Mouse (Mus musculus) heart, embryonic 13.5 days (tissue): ENCODE data around the gene Tek. TPM values are rescaled to one million over a fixed set of nuclear protein-coding genes. Genes with fewer than 3 reads are reported as not detected.
"Not testable (repeated sequence)": the region's sequence is repeated elsewhere in the genome, so short reads cannot be mapped to it uniquely, and the experiment has no call there.

Source experiments
- ATAC-seq: fragments of 200-750 bp; cut with Nextera tagmentation; 2 replicates; pipeline ENCODE4 v1.8.0; 2017; ENCODE audit warnings: moderate TSS enrichment; ENCODE audit not compliant: insufficient number of reproducible peaks, low FRiP score, low TSS enrichment; ENCODE audit errors: extremely low read depth
- H3K27ac ChIP-seq: fragments of 300-500 bp; sonication (generic); replicated peaks from 2 replicates; pipeline ENCODE4 v1.5.1; 2015; ENCODE audit warnings: moderate library complexity, mild to moderate bottlenecking, inconsistent platforms
- H3K27me3 ChIP-seq: fragments of 300-500 bp; sonication (generic); replicated peaks from 2 replicates; pipeline ENCODE4 v1.6.1; 2015; ENCODE audit warnings: mild to moderate bottlenecking, inconsistent platforms
- H3K36me3 ChIP-seq: fragments of 300-500 bp; sonication (generic); 2 replicates; pipeline ENCODE4 v1.6.1; 2015; ENCODE audit warnings: mild to moderate bottlenecking, inconsistent platforms
- H3K4me1 ChIP-seq: fragments of 300-500 bp; sonication (generic); 2 replicates; pipeline ENCODE4 v1.6.1; 2015; ENCODE audit warnings: inconsistent platforms
- H3K4me2 ChIP-seq: fragments of 300-500 bp; sonication (generic); 2 replicates; pipeline ENCODE4 v1.6.1; 2015; ENCODE audit warnings: inconsistent platforms, mild to moderate bottlenecking, moderate library complexity
- H3K4me3 ChIP-seq: fragments of 300-500 bp; sonication (generic); 2 replicates; pipeline ENCODE4 v1.5.1; 2015; ENCODE audit warnings: moderate library complexity, mild to moderate bottlenecking, inconsistent platforms
- H3K9ac ChIP-seq: fragments of 300-500 bp; sonication (generic); 2 replicates; pipeline ENCODE4 v1.6.1; 2015; ENCODE audit warnings: inconsistent platforms, mild to moderate bottlenecking, moderate library complexity
- H3K9me3 ChIP-seq: fragments of 300-500 bp; sonication (generic); 2 replicates; pipeline ENCODE4 v1.6.1; 2016; ENCODE audit warnings: inconsistent platforms
- WGBS: fragments of 180-500 bp; shearing (Covaris S2); methylation state at CpG from one replicate; pipeline ENCODE4 v1.1.7; 2015; ENCODE audit warnings: mixed read lengths; 5-methylcytosine and 5-hydroxymethylcytosine counted together
- polyA plus RNA-seq: library from polyadenylated mRNA; unstranded; fragments of >200 nt; fragmentation: Nextera tagmentation; extraction: Ambion mirVana; gene quantifications from 2 replicates; pipeline ENCODE4 v1.2.1, GENCODE M21; 2015

Tek gene
- polyA plus RNA-seq, result 44.6 and 49.0 TPM in 2 replicates

DNA sequence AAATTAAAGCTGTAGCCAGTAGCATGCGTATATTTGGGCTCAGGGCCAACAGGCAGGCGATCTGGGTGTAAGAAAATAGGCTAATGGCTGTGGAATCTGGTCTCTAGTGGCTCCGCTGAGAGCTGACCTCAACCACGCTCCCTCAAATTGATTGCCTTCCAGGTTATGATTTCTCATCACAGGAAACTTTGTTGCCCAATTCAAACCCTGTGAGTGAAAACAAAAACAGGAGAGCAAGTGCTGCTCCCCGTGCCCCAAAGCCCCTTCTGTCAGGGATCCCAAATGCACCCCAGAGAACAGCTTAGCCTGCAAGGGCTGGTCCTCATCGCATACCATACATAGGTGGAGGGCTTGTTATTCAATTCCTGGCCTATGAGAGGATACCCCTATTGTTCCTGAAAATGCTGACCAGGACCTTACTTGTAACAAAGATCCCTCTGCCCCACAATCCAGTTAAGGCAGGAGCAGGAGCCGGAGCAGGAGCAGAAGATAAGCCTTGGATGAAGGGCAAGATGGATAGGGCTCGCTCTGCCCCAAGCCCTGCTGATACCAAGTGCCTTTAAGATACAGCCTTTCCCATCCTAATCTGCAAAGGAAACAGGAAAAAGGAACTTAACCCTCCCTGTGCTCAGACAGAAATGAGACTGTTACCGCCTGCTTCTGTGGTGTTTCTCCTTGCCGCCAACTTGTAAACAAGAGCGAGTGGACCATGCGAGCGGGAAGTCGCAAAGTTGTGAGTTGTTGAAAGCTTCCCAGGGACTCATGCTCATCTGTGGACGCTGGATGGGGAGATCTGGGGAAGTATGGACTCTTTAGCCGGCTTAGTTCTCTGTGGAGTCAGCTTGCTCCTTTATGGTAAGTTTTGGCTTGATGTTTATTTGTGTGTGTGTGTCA lies at the start of gene Tek:
Tek (plus strand) TSS at position 452 of the 894 bp plus-strand sequence.
- Histone ChIP-seq H3K4me1 (peaks cover 21% of the 10 kb centered on the region), H3K4me2 (peak within 1 kb of the TSS; percentile 61), H3K27ac (peak within 1 kb of the TSS; percentile 80), H3K9ac (peak within 1 kb of the TSS; percentile 78), H3K9me3 (no peaks in the 10 kb centered on the region), H3K27me3 (no peaks in the 10 kb centered on the region), H3K36me3 (no peaks in the 10 kb centered on the region), H3K4me3 (peak within 1 kb of the TSS; percentile 55)
- WGBS, result 27% methylated on average over 16 of the region's 16 CpGs
- no peak; the same call in 1 of the 2 replicates for ATAC-seq

DNA sequence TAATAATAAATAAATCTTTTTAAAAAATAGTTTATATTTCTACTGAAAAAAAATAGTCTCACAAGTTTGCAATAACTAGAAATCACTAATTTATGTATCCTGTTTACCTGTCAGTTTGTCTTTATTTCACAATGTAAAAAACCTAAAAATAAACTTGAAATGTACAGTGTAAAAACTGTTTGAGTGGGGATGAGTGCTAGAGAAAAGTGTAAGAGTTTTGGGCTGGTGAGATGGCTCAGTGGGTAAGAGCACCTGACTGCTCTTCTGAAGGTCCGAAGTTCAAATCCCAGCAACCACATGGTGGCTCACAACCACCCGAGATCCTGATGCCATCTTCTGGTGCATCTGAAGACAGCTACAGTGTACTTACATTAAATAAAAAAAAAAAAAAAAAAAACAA lies 49.3 kb upstream of the Tek start:
- not testable (repeated sequence) for H3K27ac ChIP-seq, H3K9me3 ChIP-seq, H3K27me3 ChIP-seq, H3K4me3 ChIP-seq, H3K4me2 ChIP-seq, H3K9ac ChIP-seq, H3K4me1 ChIP-seq, ATAC-seq
- 68% methylated on average over 2 of the region's 2 CpGs for WGBS
- H3K36me3 ChIP-seq, result peaks cover 33% of the 10 kb centered on the region

DNA sequence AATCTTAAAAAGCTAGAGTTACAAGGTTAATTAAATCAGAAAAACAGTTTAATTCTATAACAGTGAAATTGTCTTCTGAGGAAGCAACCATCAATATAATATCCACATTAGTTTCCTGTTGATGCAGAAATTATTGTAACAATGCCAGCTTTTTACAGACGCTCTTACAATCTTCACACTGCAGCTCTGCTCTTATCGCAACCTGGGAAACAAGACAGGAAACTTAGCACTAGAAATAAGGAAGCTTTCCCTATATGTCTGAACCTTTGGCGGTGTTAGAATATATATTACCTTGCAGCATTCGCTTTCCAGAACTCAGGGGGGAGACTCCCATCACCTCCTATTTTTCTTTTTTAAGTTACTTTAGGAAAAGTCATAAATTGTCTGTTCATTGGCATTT lies 48.0 kb upstream of the Tek start:
- Histone ChIP-seq H3K9ac (no peak overlapping the region), H3K4me1 (peaks cover 5% of the 10 kb centered on the region; the same call in 1 of the 2 replicates), H3K4me3 (no peak overlapping the region), H3K27me3 (no peaks in the 10 kb centered on the region), H3K36me3 (peaks cover 31% of the 10 kb centered on the region), H3K27ac (no peak overlapping the region), H3K4me2 (no peak overlapping the region), H3K9me3 (no peaks in the 10 kb centered on the region)
- no peak for ATAC-seq
- 51% methylated on average over 4 of the region's 4 CpGs for WGBS

DNA sequence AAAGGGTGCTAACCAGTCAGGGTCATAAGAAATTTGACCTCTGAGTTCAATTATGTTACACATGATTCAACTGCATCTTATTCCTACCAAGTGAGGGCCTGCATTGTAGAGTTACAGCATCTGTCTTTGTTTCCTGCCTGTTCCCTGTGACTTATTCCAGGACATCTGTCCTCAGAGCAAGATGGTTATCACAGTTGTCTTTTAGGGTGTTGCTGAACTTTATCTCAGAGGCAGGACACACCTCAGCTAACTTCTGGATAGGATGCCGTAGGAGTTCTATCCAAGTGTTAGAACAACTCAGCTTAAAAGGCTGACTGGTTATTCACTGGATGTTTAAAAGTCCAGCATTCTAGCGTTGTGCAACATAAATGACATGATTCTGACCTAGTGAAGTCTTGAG lies 46.9 kb upstream of the Tek start:
- H3K9ac ChIP-seq, result no peak overlapping the region
- H3K4me2 ChIP-seq, result no peak overlapping the region
- ATAC-seq, result no peak
- H3K4me3 ChIP-seq, result no peak overlapping the region
- H3K4me1 ChIP-seq, result peaks cover 5% of the 10 kb centered on the region; the same call in 1 of the 2 replicates
- no peak overlapping the region for H3K27ac ChIP-seq
- H3K9me3 ChIP-seq, result no peaks in the 10 kb centered on the region
- WGBS, result 62% methylated on average over 2 of the region's 2 CpGs
- H3K27me3 ChIP-seq, result no peaks in the 10 kb centered on the region
- H3K36me3 ChIP-seq, result peaks cover 25% of the 10 kb centered on the region

DNA sequence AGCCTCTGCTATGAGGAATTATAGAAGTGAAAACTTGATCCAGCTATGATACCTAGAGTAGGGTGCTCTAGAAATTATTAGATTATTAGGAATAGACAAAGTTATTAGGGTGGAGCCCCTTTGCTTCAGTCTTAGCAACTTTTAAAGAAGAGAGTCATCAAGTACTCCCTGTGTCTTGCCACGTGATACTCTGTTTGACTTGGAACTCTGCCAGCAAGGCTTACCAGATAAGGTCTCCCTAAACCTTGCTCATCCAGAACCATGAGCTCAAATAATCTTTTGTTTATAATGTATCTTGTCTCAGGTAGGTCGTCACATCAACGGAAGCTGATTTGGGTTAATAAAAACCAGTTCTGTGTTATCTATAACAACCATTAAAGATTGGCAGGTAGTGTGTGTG lies 42.7 kb upstream of the Tek start:
- WGBS, result 39% methylated on average over 3 of the region's 3 CpGs
- Histone ChIP-seq H3K4me3 (no peak overlapping the region), H3K9me3 (no peaks in the 10 kb centered on the region), H3K27me3 (no peaks in the 10 kb centered on the region), H3K4me1 (peaks cover 5% of the 10 kb centered on the region; the same call in 1 of the 2 replicates), H3K9ac (no peak overlapping the region), H3K27ac (no peak overlapping the region), H3K36me3 (peaks cover 8% of the 10 kb centered on the region; the same call in 1 of the 2 replicates), H3K4me2 (no peak overlapping the region)
- ATAC-seq, result no peak

DNA sequence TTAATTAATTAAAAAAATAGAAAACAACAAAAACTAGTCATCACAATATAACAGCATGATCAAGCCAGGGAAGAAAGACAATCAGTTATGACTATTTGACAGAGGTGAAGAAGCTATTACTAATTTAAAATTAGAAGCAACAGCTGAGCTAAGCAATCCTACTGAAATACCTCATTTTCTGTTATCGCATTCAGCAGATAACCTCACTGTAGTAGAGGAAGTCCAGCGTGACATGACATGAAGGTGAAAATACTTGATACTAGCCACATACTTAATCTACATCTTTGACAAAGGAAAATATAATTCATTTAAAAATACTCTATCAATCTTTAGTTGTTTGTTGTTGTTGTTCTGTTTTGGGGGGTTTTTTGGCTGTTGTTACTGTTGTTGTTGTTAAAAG lies 28.1 kb upstream of the Tek start:
- ATAC-seq, result no peak
- WGBS, result 45% methylated on average over 2 of the region's 2 CpGs

DNA sequence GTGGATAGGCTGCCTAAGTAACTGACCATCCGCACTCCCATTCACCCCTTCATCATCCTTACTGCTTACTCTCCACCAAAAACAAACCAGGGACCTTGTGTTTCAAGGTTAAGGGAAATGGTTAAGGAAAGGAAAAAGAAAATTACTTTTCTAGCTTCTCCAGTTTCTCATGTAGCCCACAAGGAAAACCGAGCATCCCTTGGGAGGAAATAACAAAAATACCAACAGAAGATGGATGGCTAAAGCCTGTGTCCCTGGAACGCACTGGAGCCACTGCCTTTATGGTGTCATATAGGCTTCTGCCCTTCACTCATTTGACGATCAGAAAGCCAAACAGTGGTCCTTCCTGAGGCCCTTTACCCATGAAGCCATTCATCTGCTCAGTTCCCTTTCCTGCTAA lies 27.7 kb upstream of the Tek start:
- no peaks in the 10 kb centered on the region for H3K9me3 ChIP-seq
- no peaks in the 10 kb centered on the region for H3K36me3 ChIP-seq
- H3K27me3 ChIP-seq, result no peaks in the 10 kb centered on the region
- H3K4me1 ChIP-seq, result peaks cover 24% of the 10 kb centered on the region
- no peak for ATAC-seq
- H3K4me3 ChIP-seq, result no peak overlapping the region
- no peak overlapping the region for H3K9ac ChIP-seq
- 65% methylated on average over 4 of the region's 4 CpGs for WGBS
- H3K27ac ChIP-seq, result no peak overlapping the region
- H3K4me2 ChIP-seq, result no peak overlapping the region

More for the DNA sequence above, 28.1 kb upstream of the Tek start:
- H3K9me3 ChIP-seq, result no peaks in the 10 kb centered on the region
- no peak overlapping the region for H3K9ac ChIP-seq
- no peak overlapping the region for H3K4me2 ChIP-seq
- no peaks in the 10 kb centered on the region for H3K36me3 ChIP-seq
- no peaks in the 10 kb centered on the region for H3K27me3 ChIP-seq
- no peak overlapping the region for H3K4me3 ChIP-seq
- peaks cover 20% of the 10 kb centered on the region for H3K4me1 ChIP-seq
- H3K27ac ChIP-seq, result no peak overlapping the region

DNA sequence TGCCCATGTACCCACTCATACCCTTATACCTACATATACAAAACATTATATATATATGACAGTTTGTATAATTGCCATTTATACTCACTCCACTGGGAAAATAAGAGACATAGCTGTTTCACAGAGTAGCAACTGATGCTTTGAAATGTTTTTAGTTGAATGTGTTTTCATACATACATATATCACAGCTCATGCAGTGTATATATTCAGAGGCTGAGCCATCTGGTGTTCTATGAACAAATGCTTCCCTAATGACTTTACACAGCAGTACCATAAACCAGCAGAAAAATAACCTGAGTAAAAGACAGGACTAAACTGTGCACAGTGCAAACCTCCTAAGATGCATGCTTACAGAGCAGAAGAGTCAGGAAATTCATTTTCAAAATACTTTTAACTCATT lies 25.3 kb upstream of the Tek start:
- no peak overlapping the region for H3K4me2 ChIP-seq
- H3K4me1 ChIP-seq, result peaks cover 28% of the 10 kb centered on the region
- no peaks in the 10 kb centered on the region for H3K9me3 ChIP-seq
- no peak overlapping the region for H3K9ac ChIP-seq
- H3K4me3 ChIP-seq, result no peak overlapping the region
- H3K36me3 ChIP-seq, result no peaks in the 10 kb centered on the region
- no peaks in the 10 kb centered on the region for H3K27me3 ChIP-seq
- no peak overlapping the region for H3K27ac ChIP-seq
- no peak for ATAC-seq

DNA sequence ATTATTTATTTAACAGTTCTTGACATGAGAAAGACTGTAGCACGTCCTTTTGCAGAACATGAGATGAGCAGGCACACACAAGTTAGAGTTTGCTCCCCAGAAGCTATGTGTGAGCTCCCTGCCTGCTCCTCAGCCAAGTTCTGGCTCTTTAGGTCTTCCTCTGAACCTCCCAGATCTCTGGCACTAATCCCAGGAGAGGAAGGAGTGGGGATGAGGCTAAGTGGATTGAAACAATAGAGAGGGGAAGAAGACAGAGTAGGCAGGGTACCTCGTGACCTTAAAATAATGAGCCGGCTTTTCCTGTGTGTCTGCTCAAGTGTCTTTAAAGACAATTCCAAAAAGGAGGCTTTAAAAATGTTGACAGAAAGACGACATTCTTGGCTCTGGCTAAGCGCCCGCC lies 23.9 kb upstream of the Tek start:
- H3K36me3 ChIP-seq, result no peaks in the 10 kb centered on the region
- peaks cover 28% of the 10 kb centered on the region for H3K4me1 ChIP-seq
- H3K9me3 ChIP-seq, result no peaks in the 10 kb centered on the region
- no peak for ATAC-seq
- H3K27ac ChIP-seq, result peak overlapping the region; percentile 72
- no peak overlapping the region for H3K4me3 ChIP-seq
- peak overlapping the region; percentile 43 for H3K4me2 ChIP-seq
- 28% methylated on average over 6 of the region's 6 CpGs for WGBS
- H3K27me3 ChIP-seq, result no peaks in the 10 kb centered on the region
- H3K9ac ChIP-seq, result no peak overlapping the region

DNA sequence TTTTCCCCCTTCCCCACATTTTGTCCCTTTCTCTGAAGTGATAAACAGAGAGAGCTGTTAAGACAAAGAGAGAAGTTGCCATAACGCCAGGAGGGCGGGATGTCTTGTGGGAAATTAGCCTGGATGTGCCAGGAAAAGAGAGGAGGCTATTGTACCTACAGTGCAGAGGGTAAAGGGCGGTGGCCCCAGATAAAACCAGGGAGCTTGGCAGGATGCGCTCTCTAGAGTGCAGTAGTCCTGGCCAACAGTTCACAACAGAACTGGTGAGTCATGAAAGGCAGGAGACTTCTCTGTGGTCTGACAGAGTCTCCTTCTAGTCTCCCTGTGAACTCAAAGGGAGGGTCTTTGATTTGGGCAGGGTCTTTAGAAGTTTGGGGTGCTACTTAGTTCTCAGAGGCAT lies 13.3 kb upstream of the Tek start:
- no peak overlapping the region for H3K9ac ChIP-seq
- H3K4me3 ChIP-seq, result no peak overlapping the region
- peaks cover 5% of the 10 kb centered on the region for H3K9me3 ChIP-seq
- H3K4me2 ChIP-seq, result no peak overlapping the region
- WGBS, result 37% methylated on average over 4 of the region's 4 CpGs
- peak overlapping the region; percentile 78 for H3K27ac ChIP-seq
- H3K36me3 ChIP-seq, result no peaks in the 10 kb centered on the region
- peaks cover 32% of the 10 kb centered on the region for H3K4me1 ChIP-seq
- no peaks in the 10 kb centered on the region for H3K27me3 ChIP-seq
- peak; percentile 54; the same call in 1 of the 2 replicates for ATAC-seq

DNA sequence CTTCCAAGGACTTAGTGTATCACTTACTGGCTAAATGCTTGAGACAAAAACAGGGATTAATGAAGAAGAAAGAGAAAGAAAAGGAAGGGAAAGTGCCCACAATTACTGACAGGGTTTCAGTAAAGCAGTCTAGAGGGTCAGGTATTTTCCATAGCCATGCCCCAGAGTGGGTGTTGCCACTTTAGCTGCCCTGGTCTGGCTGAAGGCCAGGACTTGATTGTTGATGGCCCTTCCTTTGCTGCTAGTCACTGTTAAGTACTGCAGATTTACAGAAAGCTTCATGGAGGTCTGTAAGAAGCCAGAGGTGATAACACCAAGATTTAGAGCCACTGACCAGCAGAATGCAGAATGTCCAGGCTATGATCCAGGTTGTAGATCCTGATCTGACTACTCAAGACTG lies 6.4 kb upstream of the Tek start:
- H3K27ac ChIP-seq, result no peak overlapping the region
- H3K4me3 ChIP-seq, result no peak overlapping the region
- no peaks in the 10 kb centered on the region for H3K27me3 ChIP-seq
- H3K36me3 ChIP-seq, result no peaks in the 10 kb centered on the region
- peaks cover 7% of the 10 kb centered on the region for H3K4me1 ChIP-seq
- H3K9ac ChIP-seq, result no peak overlapping the region
- H3K4me2 ChIP-seq, result no peak overlapping the region
- no peak for ATAC-seq
- H3K9me3 ChIP-seq, result peaks cover 5% of the 10 kb centered on the region
